Mouse (Mus musculus) CH12.LX (cell line): Measurements from ENCODE around the gene Vps35l. TPM values are rescaled to one million over a fixed set of nuclear protein-coding genes. Genes with fewer than 3 reads are reported as not detected.

ENCODE experiments used
- DNase-seq: peaks from one replicate; pipeline ENCODE4 v3.0.0-alpha.2; 2013; ENCODE audit errors: extremely low read depth
- H3K27ac ChIP-seq: 2 replicates; pipeline ENCODE4 v1.5.1; 2012; ENCODE audit warnings: low read depth, mild to moderate bottlenecking, control low read depth, moderate library complexity; ENCODE audit not compliant: insufficient read depth
- H3K27me3 ChIP-seq: replicated peaks from 2 replicates; pipeline ENCODE3; 2012; ENCODE audit warnings: inconsistent platforms
- H3K36me3 ChIP-seq, 2 experiments: replicated peaks in 1 of 2; 2 replicates each; pipeline versions ENCODE3 to v1.6.1; 2012; ENCODE audit warnings: inconsistent platforms in 1 of 2, low read length in 1 of 2, mild to moderate bottlenecking in 1 of 2, mixed read lengths in 1 of 2, moderate library complexity in 1 of 2; ENCODE audit not compliant: control insufficient read depth in 1 of 2, insufficient read depth in 1 of 2
- H3K4me1 ChIP-seq, 2 experiments: 2 replicates each; pipeline ENCODE4 v1.6.1; 2012; ENCODE audit warnings: inconsistent platforms in 1 of 2, moderate library complexity in 1 of 2; ENCODE audit not compliant: insufficient read depth in 2 of 2, control insufficient read depth in 1 of 2
- H3K4me2 ChIP-seq: 2 replicates; pipeline ENCODE4 v1.6.1; 2012; ENCODE audit warnings: low read depth, mild to moderate bottlenecking, control low read depth; ENCODE audit not compliant: poor library complexity, insufficient read depth, severe bottlenecking
- H3K4me3 ChIP-seq, 3 experiments: fragments of 150-350 bp in 1 of 3; sonication (generic) in 1 of 3; replicated peaks in 1 of 3; 2 replicates each; pipeline versions ENCODE3 to v1.5.1; 2011 to 2012; ENCODE audit warnings: low read depth in 2 of 3, low read length in 2 of 3, mild to moderate bottlenecking in 2 of 3, moderate library complexity in 2 of 3, control low read depth in 1 of 3, improper control_type of control experiment in 1 of 3, inconsistent platforms in 1 of 3, mixed read lengths in 1 of 3; ENCODE audit not compliant: poor library complexity in 1 of 3
- H3K79me2 ChIP-seq: replicated peaks from 2 replicates; pipeline ENCODE4 v1.6.1; 2012; ENCODE audit warnings: mild to moderate bottlenecking, moderate library complexity; ENCODE audit not compliant: control insufficient read depth, poor library complexity, insufficient read depth, severe bottlenecking; ENCODE audit errors: extremely low read depth
- H3K9ac ChIP-seq: 2 replicates; pipeline ENCODE4 v1.6.1; 2012; ENCODE audit warnings: low read depth, mild to moderate bottlenecking, control low read depth, moderate library complexity; ENCODE audit not compliant: insufficient read depth
- H3K9me3 ChIP-seq: replicated peaks from 2 replicates; pipeline ENCODE3; 2012; ENCODE audit warnings: low read length, inconsistent platforms, mixed read lengths
- CHD2 ChIP-seq: IDR thresholded peaks from 2 replicates; pipeline ENCODE4 v1.6.1; 2011; ENCODE audit warnings: low read length, improper control_type of control experiment
- CTCF ChIP-seq, 2 experiments: IDR thresholded peaks in 1 of 2; conservative IDR thresholded peaks in 1 of 2; 2 replicates each; pipeline ENCODE4 v1.5.1; 2011 to 2012; ENCODE audit warnings: low read depth in 2 of 2, low read length in 2 of 2, improper control_type of control experiment in 1 of 2, inconsistent platforms in 1 of 2, mild to moderate bottlenecking in 1 of 2, moderate library complexity in 1 of 2
- E2F4 ChIP-seq: IDR thresholded peaks from 2 replicates; pipeline ENCODE4 v1.6.1; 2011; ENCODE audit warnings: low read depth, low read length, improper control_type of control experiment; ENCODE audit not compliant: insufficient replicate concordance
- ELF1 ChIP-seq: IDR thresholded peaks from 2 replicates; pipeline ENCODE4 v1.6.1; 2014; ENCODE audit warnings: low read depth, mild to moderate bottlenecking, inconsistent platforms, low read length, improper control_type of control experiment
- JUN ChIP-seq: IDR thresholded peaks from 2 replicates; pipeline ENCODE4 v1.6.1; 2011; ENCODE audit warnings: low read depth, mild to moderate bottlenecking, low read length, improper control_type of control experiment, moderate library complexity; ENCODE audit not compliant: insufficient read depth
- MYC ChIP-seq: IDR thresholded peaks from 2 replicates; pipeline ENCODE4 v1.6.1; 2011; ENCODE audit warnings: low read depth, mild to moderate bottlenecking, improper control_type of control experiment, low read length
- NELFE ChIP-seq: IDR thresholded peaks from 2 replicates; pipeline ENCODE4 v1.6.1; 2011; ENCODE audit warnings: low read depth, low read length, improper control_type of control experiment
- NRF1 ChIP-seq: IDR thresholded peaks from 2 replicates; pipeline ENCODE4 v1.6.1; 2014; ENCODE audit warnings: low read depth, mild to moderate bottlenecking, inconsistent platforms, low read length, improper control_type of control experiment, moderate library complexity
- POLR2AphosphoS2 ChIP-seq: IDR thresholded peaks from 2 replicates; pipeline ENCODE4 v1.6.1; 2011; ENCODE audit warnings: low read depth, low read length, improper control_type of control experiment
- SIN3A ChIP-seq: IDR thresholded peaks from 2 replicates; pipeline ENCODE4 v1.6.1; 2012; ENCODE audit warnings: low read length, improper control_type of control experiment, inconsistent platforms
- SMC3 ChIP-seq: IDR thresholded peaks from 2 replicates; pipeline ENCODE4 v1.6.1; 2011; ENCODE audit warnings: low read depth, low read length, improper control_type of control experiment
- TBP ChIP-seq: conservative IDR thresholded peaks from 2 replicates; pipeline ENCODE4 v1.6.1; 2011; ENCODE audit warnings: low read depth, low read length, improper control_type of control experiment
- TCF12 ChIP-seq: IDR thresholded peaks from 2 replicates; pipeline ENCODE4 v1.6.1; 2014; ENCODE audit warnings: low read depth, mild to moderate bottlenecking, inconsistent platforms, low read length, improper control_type of control experiment
- USF2 ChIP-seq: conservative IDR thresholded peaks from 2 replicates; pipeline ENCODE4 v1.6.1; 2011; ENCODE audit warnings: low read depth, low read length, improper control_type of control experiment
- ZC3H11A ChIP-seq: IDR thresholded peaks from 2 replicates; pipeline ENCODE4 v1.6.1; 2012; ENCODE audit warnings: low read depth, mild to moderate bottlenecking, inconsistent platforms, low read length, improper control_type of control experiment
- ZKSCAN1 ChIP-seq: IDR thresholded peaks from 2 replicates; pipeline ENCODE4 v1.6.1; 2012; ENCODE audit warnings: low read depth, inconsistent platforms, low read length, improper control_type of control experiment, borderline replicate concordance
- dilution Hi-C: fragments of 300-500 bp; cut with MboI; formaldehyde crosslinking; loops from 2 replicates; pipeline ENCODE4 v1.14.3; 2020; ENCODE audit warnings: low sequenced_read_pairs; ENCODE audit not compliant: extremely low pct_unique_long_range_greater_than_20kb, extremely low pct_ligation_motif_present
- in situ Hi-C: fragments of 300-500 bp; cut with MboI; formaldehyde crosslinking; loops from 3 replicates; pipeline ENCODE4 v1.14.3; 2019; ENCODE audit warnings: low sequenced_read_pairs, low pct_ligation_motif_present, low pct_unique_long_range_greater_than_20kb, mixed read lengths
- polyA plus RNA-seq: library from polyadenylated mRNA; unstranded; fragments of >175 nt; gene quantifications from 2 replicates; pipeline ENCODE4 v1.2.1, GENCODE M21; 2012; ENCODE audit warnings: low read depth; ENCODE audit not compliant: insufficient read length
- total RNA-seq, 2 experiments: library from RNA; depleted of rRNA; stranded (reverse); fragments of 300-350 nt in 1 of 2; fragments of >200 nt in 1 of 2; gene quantifications; 2 replicates each; pipeline ENCODE4 v1.2.3; 2012 to 2014

The Vps35l gene
- total and polyA plus RNA-seq, 3 experiments, result 43.9 to 57.7 (median 54.7) TPM

GRCm38 (mm10) chr7:118865362-118865761 lies 125.3 kb downstream of the Vps35l start:
- Histone ChIP-seq H3K36me3 (no peaks in the 10 kb centered on the region), H3K4me2 (no peak overlapping the region), H3K4me3 (no peak overlapping the region), H3K9ac (no peak overlapping the region), H3K27me3 (no peaks in the 10 kb centered on the region), H3K27ac (no peak overlapping the region), H3K4me1 (0 out of 4 replicates have a peak, but pooled peaks cover 0 to 2% of the 10 kb centered on the region in 2 experiments), H3K9me3 (no peaks in the 10 kb centered on the region), H3K79me2 (no peaks in the 10 kb centered on the region)
- dilution Hi-C loops, result no loop called here
- TF ChIP-seq ZC3H11A (no peak), TBP (no peak), ELF1 (no peak), JUN (no peak), USF2 (no peak), SIN3A (no peak), CHD2 (no peak), SMC3 (no peak), ZKSCAN1 (no peak), TCF12 (no peak), MYC (no peak), NELFE (no peak)
- no peak for DNase-seq
- in situ Hi-C loops, result no loop called here

- Histone ChIP-seq H3K27ac (no peak overlapping the region), H3K9ac (no peak overlapping the region), H3K9me3 (no peaks in the 10 kb centered on the region), H3K4me3 (no peak overlapping the region), H3K79me2 (no peaks in the 10 kb centered on the region), H3K27me3 (no peaks in the 10 kb centered on the region), H3K4me2 (no peak overlapping the region), H3K4me1 (no peaks in the 10 kb centered on the region), H3K36me3 (no peaks in the 10 kb centered on the region)
- dilution Hi-C loops, result no loop called here
- TF ChIP-seq NRF1, result no peak
- TF ChIP-seq CTCF (conservative IDR thresholded peaks at IDR 0.05 in 1 of 2, IDR thresholded peaks at IDR 0.05 in 1 of 2; ENCODE audit: low read depth in 2 of 2, low read length in 2 of 2), result peak in 1 of 2 experiments; percentile 14; a peak in 1 of 4 replicates
- no peak for TF ChIP-seq TBP
- TF ChIP-seq E2F4, result no peak
- no peak for TF ChIP-seq POLR2AphosphoS2
- no peak for TF ChIP-seq ZKSCAN1
- in situ Hi-C loops, result no loop called here
- no peak for DNase-seq
These were observed 139.5 kb downstream of the Vps35l start for GRCm38 (mm10) chr7:118879466-118880029.
